Mouse (Mus musculus): ENCODE data around the gene Slc18a3.

DNA sequence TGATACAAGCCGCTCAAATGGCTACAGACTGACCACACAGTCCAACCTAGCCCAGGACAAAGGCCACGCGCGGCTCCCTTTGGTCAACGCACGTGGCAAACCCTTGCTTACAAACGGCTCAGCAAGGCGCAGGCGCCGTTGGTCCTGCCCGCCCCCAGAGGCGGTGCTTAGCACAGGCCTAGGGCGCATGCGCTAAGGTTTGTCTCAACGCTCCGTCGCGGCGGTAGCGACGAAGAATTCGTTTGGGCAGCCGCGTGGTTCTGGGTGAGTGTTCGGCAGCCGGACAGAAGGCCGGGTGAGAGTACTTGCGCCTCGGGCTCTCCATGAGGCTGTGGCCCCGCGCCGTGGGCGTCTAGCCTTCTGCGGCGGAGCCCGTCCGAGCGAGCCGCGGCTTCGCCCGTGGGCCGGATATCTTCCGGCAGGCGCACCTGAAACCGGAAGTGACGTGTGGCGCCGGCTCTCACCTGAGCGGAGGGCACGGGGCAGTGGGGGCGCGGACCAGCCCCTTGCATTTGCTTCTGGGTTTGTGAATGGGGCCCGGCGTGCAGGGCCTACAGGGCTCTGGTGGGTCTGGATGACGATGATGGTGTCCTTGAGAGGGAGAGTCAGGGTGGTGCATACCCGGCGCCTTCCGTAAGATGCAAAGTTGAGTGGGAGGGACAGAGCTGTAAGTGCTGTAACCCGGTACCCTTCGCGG lies 48.8 kb upstream of the Slc18a3 start, which contains the start of gene Ercc6:
- TF ChIP-seq CTCF (IDR thresholded peaks at IDR 0.05; ENCODE audit: borderline replicate concordance, extremely low read depth, insufficient read depth, insufficient read length) (no peak), POLR2A (IDR thresholded peaks at IDR 0.05; ENCODE audit: borderline replicate concordance, extremely low read depth, insufficient read depth, insufficient read length, poor library complexity, severe bottlenecking) (peak; percentile 69; the same call in 1 of the 2 replicates)

All from brain, embryonic 14.5 days (tissue).